Mouse (Mus musculus) heart, embryonic 12.5 days (tissue): ENCODE measurements around the gene Tstd1. TPM values are rescaled to one million over a fixed set of nuclear protein-coding genes. Genes with fewer than 3 reads are reported as not detected.

Experiments
- ATAC-seq: fragments of 200-750 bp; cut with Nextera tagmentation; 2 replicates; pipeline ENCODE4 v1.8.0; 2017; ENCODE audit warnings: moderate TSS enrichment, moderate library complexity; ENCODE audit not compliant: insufficient number of reproducible peaks, low FRiP score
- H3K27ac ChIP-seq: fragments of 300-500 bp; sonication (generic); 2 replicates; pipeline ENCODE4 v1.5.1; 2016; ENCODE audit warnings: mild to moderate bottlenecking, moderate library complexity; ENCODE audit not compliant: poor library complexity, severe bottlenecking
- H3K27me3 ChIP-seq: fragments of 300-500 bp; sonication (generic); replicated peaks from 2 replicates; pipeline ENCODE4 v1.6.1; 2016; ENCODE audit warnings: mild to moderate bottlenecking, moderate library complexity
- H3K36me3 ChIP-seq: fragments of 300-500 bp; sonication (generic); 2 replicates; pipeline ENCODE4 v1.6.1; 2016; ENCODE audit warnings: mild to moderate bottlenecking, moderate library complexity
- H3K4me1 ChIP-seq: fragments of 300-500 bp; sonication (generic); replicated peaks from 2 replicates; pipeline ENCODE4 v1.6.1; 2016; ENCODE audit warnings: mild to moderate bottlenecking
- H3K4me2 ChIP-seq: fragments of 300-500 bp; sonication (generic); 2 replicates; pipeline ENCODE4 v1.6.1; 2016; ENCODE audit warnings: mild to moderate bottlenecking, moderate library complexity
- H3K4me3 ChIP-seq: fragments of 300-500 bp; sonication (generic); 2 replicates; pipeline ENCODE4 v1.5.1; 2016; ENCODE audit warnings: mild to moderate bottlenecking
- H3K9ac ChIP-seq: fragments of 300-500 bp; sonication (generic); 2 replicates; pipeline ENCODE4 v1.6.1; 2016; ENCODE audit warnings: mild to moderate bottlenecking, moderate library complexity
- H3K9me3 ChIP-seq: fragments of 300-500 bp; sonication (generic); replicated peaks from 2 replicates; pipeline ENCODE4 v1.6.1; 2016; ENCODE audit warnings: mild to moderate bottlenecking, moderate library complexity
- WGBS: fragments of 180-500 bp; shearing (Covaris S2); methylation state at CpG from one replicate; pipeline ENCODE4 v1.1.7; 2016; 5-methylcytosine and 5-hydroxymethylcytosine counted together
- polyA plus RNA-seq: library from polyadenylated mRNA; unstranded; fragments of >200 nt; fragmentation: Nextera tagmentation; extraction: Ambion mirVana; gene quantifications from 2 replicates; pipeline ENCODE4 v1.2.1, GENCODE M21; 2016

The Tstd1 gene
- polyA plus RNA-seq, 1 experiment from 2014 or later = 3.6 TPM

DNA sequence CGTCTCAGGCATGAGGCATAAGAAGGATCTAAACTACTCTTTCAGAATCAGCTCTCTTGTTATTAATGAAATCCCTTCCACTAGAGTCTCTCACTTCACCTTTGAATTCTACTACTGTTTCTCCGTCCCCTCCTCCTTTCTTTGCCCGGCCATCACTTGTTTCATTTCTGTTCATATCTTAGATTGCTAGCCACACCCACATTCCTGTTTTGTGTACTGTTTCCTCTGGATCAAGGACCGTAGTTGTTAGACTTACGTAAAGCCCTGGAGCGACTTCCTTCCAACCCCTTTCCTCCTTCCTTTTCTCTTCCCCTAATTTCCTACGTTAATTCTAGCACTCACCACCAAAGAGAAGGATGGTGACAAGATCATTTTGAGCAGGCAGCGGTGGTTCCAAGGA is 20.4 kb downstream of the Tstd1 start:
- no peaks in the 10 kb centered on the region for H3K27me3 ChIP-seq
- H3K27ac ChIP-seq = peak overlapping the region; percentile 85
- H3K36me3 ChIP-seq = peaks cover 4% of the 10 kb centered on the region; the same call in 1 of the 2 replicates
- peaks cover 4% of the 10 kb centered on the region for H3K9me3 ChIP-seq
- peak overlapping the region; percentile 64 for H3K9ac ChIP-seq
- H3K4me1 ChIP-seq = peaks cover 47% of the 10 kb centered on the region
- peak overlapping the region; percentile 66 for H3K4me3 ChIP-seq
- H3K4me2 ChIP-seq = peak overlapping the region; percentile 69
- ATAC-seq = no peak
- 10% methylated on average over 8 of the region's 8 CpGs for WGBS

DNA sequence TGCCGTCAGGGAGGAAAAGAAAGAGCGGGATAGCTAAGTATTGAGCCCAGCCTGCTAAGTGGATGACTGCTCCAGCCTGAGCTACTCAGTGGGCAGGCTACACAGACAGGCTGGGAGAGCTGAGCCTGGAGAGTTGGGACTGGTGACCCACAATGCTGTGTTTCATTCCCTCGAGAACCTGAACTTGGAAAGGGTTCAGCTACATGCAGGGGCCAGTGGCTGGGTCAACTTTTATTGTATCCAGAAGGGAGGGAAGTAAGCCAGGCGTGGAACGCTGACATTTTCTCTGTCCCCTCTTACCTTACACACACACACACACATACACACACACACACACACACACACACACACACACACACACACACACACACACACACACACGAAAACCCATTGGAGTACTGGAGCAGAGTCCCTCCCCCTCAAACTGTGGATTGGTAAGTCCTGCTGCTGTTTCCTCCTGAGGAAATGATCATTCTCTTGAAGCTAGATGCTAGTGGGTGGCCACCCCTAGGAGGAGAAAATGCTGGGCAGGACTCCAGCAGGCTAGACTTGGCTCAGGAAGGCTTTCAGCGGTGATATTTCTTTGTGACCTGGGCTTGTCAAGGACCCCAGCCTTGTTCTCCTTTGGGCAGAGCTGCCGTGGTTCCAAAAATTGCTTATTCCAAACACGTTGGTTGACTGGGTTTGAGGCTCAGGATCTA is 21.5 kb downstream of the Tstd1 start:
- Histone ChIP-seq H3K4me1 (peaks cover 47% of the 10 kb centered on the region), H3K27ac (peak overlapping the region; percentile 85), H3K9me3 (peaks cover 5% of the 10 kb centered on the region), H3K27me3 (no peaks in the 10 kb centered on the region), H3K4me3 (peak overlapping the region; percentile 66), H3K9ac (peak overlapping the region; percentile 53; the same call in 1 of the 2 replicates), H3K4me2 (peak overlapping the region; percentile 69), H3K36me3 (peaks cover 4% of the 10 kb centered on the region; the same call in 1 of the 2 replicates)
- WGBS = 43% methylated on average over 9 of the region's 9 CpGs
- peak; percentile 49; the same call in 1 of the 2 replicates for ATAC-seq

DNA sequence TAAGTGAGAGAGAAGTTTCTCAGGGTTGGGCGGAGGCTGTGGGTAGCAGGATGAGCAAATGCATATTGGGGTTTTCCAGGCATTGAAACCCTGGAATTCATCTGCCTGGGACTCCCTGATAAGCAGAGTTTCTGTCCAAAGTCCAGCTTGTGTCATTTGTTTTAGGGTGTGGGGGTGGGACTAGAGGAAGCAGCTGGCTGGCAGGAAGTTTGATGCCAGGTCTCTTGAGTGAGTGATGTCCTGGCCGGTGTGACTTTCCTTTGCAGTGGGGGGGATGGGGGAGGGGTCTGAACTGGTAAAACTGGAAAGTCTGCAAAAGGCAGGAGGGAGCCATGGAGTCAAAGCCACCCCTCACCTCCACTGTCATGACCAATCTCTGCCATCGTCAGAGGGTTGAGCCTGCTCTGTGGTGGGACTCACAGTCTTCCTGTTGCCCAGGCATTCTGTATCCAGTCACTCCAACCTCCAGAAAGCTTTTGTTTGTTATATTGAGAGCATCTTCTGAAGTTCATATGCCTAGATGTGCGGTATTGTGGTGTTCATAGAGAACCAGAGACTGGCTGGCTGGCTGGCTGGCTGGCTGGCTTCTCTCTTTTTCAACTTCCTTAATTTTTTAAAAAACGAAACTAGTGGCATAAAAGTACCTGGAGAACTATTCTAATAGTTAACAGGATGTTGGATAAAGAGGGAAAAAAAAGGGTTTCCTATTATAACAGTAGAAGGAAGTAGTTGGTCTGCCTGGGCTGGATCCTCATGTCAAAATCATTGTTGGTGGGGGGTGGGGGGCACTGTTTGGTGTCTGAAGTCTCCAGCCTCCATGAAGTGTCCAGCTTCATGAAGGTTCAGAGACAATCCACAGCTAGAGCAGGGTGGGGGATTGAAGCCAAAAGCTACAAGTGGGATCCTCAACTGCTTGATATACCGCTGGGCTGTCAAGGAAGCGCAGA is 23.1 kb downstream of the Tstd1 start:
- peaks cover 5% of the 10 kb centered on the region for H3K9me3 ChIP-seq
- no peaks in the 10 kb centered on the region for H3K27me3 ChIP-seq
- peaks cover 54% of the 10 kb centered on the region for H3K4me1 ChIP-seq
- H3K4me3 ChIP-seq = no peak overlapping the region
- H3K27ac ChIP-seq = peak overlapping the region; percentile 86
- H3K36me3 ChIP-seq = peaks cover 4% of the 10 kb centered on the region; the same call in 1 of the 2 replicates
- WGBS = 37% methylated on average over 7 of the region's 7 CpGs
- peak overlapping the region; percentile 69 for H3K4me2 ChIP-seq
- H3K9ac ChIP-seq = 0 out of 2 replicates have a peak overlapping the region, but pooled peaks have one; percentile 40
- ATAC-seq = 0 out of 2 replicates have a peak, but pooled peaks have one; percentile 37

DNA sequence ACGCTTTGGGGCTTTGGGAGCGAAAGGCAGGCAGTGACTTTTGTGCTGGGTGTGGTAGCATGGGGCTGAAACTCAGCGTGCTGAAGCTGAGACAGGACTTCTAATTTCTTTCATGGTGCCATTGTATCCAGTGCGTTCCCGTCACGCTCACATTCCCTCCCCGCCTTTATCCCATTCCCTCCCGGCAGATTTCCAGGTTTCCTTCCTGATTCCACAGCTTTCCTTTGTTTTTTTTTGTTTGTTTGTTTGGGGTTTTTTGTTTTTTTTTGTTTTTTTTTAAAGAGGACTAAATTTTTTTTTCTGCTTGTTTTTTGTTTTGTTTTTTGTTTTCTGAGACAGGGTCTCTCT is 23.7 kb downstream of the Tstd1 start:
- H3K4me1 ChIP-seq = peaks cover 56% of the 10 kb centered on the region
- peaks cover 5% of the 10 kb centered on the region for H3K9me3 ChIP-seq
- peak overlapping the region; percentile 69 for H3K4me2 ChIP-seq
- H3K4me3 ChIP-seq = no peak overlapping the region
- H3K27me3 ChIP-seq = no peaks in the 10 kb centered on the region
- no peak overlapping the region for H3K9ac ChIP-seq
- peak overlapping the region; percentile 86 for H3K27ac ChIP-seq
- 51% methylated on average over 8 of the region's 8 CpGs for WGBS
- H3K36me3 ChIP-seq = peaks cover 4% of the 10 kb centered on the region; the same call in 1 of the 2 replicates
- ATAC-seq = no peak

DNA sequence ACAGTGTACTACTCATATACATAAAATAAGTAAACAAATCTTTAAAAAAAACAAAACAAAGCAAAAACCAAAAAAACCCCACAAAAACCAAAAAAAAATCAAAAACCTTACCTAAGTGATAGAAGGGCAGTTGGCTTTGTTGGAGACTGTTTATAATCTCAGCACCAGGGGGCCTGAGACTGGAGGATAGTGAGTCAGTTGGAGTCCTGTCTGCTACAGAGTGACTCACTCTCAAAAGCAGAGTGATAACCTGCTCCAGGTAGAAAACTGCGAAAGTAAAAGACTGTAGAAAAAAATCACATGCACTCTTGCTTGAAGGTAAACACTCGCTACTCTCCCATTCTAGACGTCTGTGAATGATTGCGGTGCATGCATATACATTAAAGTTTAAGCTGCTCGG is 26.4 kb downstream of the Tstd1 start:
- Histone ChIP-seq H3K27ac (no peak overlapping the region), H3K9me3 (peaks cover 5% of the 10 kb centered on the region), H3K36me3 (peaks cover 4% of the 10 kb centered on the region; the same call in 1 of the 2 replicates), H3K4me1 (peaks cover 51% of the 10 kb centered on the region), H3K27me3 (no peaks in the 10 kb centered on the region), H3K4me2 (no peak overlapping the region), H3K9ac (no peak overlapping the region), H3K4me3 (no peak overlapping the region)
- 85% methylated on average over 5 of the region's 5 CpGs for WGBS
- ATAC-seq = no peak

DNA sequence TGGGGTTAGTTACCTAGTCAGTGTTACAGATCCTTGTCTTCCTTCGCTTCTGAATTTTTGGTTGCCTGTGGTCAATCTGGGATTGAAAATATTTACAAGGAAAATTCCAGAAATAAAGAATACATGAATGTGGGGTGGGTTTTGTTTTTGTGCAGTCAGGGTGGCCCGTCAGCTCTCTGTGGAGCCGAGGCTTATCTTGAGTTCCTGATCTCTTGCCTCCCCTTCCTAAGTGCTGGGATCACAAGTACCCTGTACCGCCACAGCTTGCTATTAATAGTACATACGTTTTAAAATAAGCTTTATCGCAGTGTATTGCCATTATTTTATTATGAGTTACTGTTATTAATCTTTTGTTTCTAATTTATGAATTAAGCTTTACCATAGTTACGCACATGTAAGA is 28.2 kb downstream of the Tstd1 start:
- Histone ChIP-seq H3K27ac (peak overlapping the region; percentile 49; the same call in 1 of the 2 replicates), H3K36me3 (peaks cover 4% of the 10 kb centered on the region; the same call in 1 of the 2 replicates), H3K9me3 (peaks cover 5% of the 10 kb centered on the region), H3K4me1 (peaks cover 34% of the 10 kb centered on the region), H3K4me3 (no peak overlapping the region), H3K4me2 (peak overlapping the region; percentile 52), H3K27me3 (no peaks in the 10 kb centered on the region), H3K9ac (peak overlapping the region; percentile 59; the same call in 1 of the 2 replicates)
- no peak for ATAC-seq
- WGBS = 32% methylated on average over 7 of the region's 7 CpGs

DNA sequence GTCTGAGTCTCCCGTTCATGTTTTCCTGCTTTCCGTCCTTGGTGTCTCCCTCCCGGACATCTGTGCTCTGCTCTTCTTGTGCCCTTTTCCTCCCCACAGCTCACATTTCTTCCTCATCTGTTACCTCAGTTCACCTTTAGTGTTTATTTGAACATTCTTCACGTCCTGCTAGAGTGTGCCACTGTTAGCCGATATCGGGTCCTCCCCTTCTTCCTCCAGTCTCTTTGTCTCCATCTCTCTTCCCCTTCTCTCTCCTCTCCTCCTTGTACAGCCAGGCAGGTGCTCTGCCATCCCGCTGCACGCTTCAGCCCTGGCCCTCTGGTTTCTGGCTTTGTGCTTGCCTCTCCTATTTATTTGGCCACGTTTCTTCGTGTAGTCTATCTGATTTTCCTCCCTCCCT is 29.0 kb downstream of the Tstd1 start:
- Histone ChIP-seq H3K4me2 (peak overlapping the region; percentile 52), H3K27me3 (no peaks in the 10 kb centered on the region), H3K9ac (0 out of 2 replicates have a peak overlapping the region, but pooled peaks have one; percentile 19), H3K36me3 (peaks cover 4% of the 10 kb centered on the region; the same call in 1 of the 2 replicates), H3K9me3 (peaks cover 5% of the 10 kb centered on the region), H3K4me3 (peak overlapping the region; percentile 8; the same call in 1 of the 2 replicates), H3K4me1 (peaks cover 28% of the 10 kb centered on the region), H3K27ac (peak overlapping the region; percentile 80)
- 27% methylated on average over 10 of the region's 10 CpGs for WGBS
- ATAC-seq = no peak

DNA sequence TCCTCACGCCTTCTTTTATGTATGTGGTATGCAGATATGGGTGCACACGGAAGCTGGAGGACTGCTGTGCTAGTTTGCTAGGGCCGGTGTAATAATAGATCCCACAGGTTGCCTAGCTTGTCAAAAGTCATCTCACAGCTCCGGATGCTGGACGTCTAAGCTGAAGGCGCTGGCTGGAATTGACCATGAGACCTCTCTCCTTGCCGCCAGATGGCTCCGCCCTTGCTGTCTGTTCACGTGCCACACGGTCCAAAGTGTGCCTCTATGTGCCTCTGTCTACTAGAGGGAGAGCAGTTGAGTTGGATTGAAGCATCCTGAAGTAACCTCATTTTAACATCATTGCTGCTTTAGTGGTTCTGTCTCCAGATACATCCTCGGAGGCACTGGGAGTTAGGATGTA is 31.4 kb downstream of the Tstd1 start:
- no peak overlapping the region for H3K9ac ChIP-seq
- no peak for ATAC-seq
- H3K9me3 ChIP-seq = no peaks in the 10 kb centered on the region; the same call in 1 of the 2 replicates
- H3K27ac ChIP-seq = no peak overlapping the region
- H3K4me3 ChIP-seq = no peak overlapping the region
- WGBS = 67% methylated on average over 11 of the region's 11 CpGs
- H3K27me3 ChIP-seq = no peaks in the 10 kb centered on the region
- no peaks in the 10 kb centered on the region for H3K36me3 ChIP-seq
- peaks cover 28% of the 10 kb centered on the region for H3K4me1 ChIP-seq
- no peak overlapping the region for H3K4me2 ChIP-seq

DNA sequence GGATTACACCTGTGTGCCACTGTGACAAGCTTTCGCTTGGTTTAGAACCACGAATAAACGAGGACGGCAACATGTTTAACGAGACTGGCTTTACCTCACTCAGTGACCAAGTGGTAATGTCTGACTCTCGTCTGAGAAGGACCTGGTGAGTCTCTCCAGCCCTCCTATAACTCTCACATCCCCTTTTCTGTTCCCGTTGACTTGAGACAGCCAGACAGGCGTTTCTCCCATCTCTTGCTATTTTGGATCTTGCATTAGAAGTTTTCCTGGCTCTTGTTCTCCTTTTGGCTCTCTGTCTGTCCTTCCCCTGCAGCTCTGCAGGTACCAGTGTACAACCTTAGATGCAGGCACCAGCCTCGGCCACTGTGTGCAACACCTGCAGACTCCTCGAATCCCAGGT is 32.3 kb downstream of the Tstd1 start:
- Histone ChIP-seq H3K4me3 (no peak overlapping the region), H3K9ac (no peak overlapping the region), H3K36me3 (no peaks in the 10 kb centered on the region), H3K4me2 (no peak overlapping the region), H3K4me1 (peaks cover 28% of the 10 kb centered on the region), H3K9me3 (no peaks in the 10 kb centered on the region; the same call in 1 of the 2 replicates), H3K27me3 (no peaks in the 10 kb centered on the region), H3K27ac (no peak overlapping the region)
- no peak for ATAC-seq
- 79% methylated on average over 10 of the region's 10 CpGs for WGBS

DNA sequence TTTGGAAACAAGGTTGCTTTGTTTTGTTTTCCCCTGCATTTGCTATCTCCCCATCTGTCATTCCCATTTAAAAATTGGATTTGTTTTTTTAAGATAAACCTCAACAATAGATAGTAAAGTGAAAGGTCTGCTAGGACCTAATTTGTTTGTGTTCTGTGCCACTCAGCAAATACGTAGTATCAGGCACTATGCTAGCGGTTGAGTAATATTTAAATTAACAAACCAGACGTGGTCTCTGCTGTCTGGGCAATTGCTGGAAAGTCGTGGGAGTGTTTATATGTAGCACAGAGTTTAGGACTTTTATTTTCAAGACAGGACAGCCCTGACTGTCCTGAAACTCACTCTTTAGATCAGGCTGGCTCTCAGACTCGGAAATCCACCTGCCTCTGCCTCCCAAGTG is 33.9 kb downstream of the Tstd1 start:
- Histone ChIP-seq H3K36me3 (no peaks in the 10 kb centered on the region), H3K4me3 (no peak overlapping the region), H3K27me3 (no peaks in the 10 kb centered on the region), H3K9me3 (no peaks in the 10 kb centered on the region), H3K27ac (no peak overlapping the region), H3K4me1 (peaks cover 15% of the 10 kb centered on the region), H3K4me2 (no peak overlapping the region), H3K9ac (no peak overlapping the region)
- 66% methylated on average over 5 of the region's 5 CpGs for WGBS
- no peak for ATAC-seq

DNA sequence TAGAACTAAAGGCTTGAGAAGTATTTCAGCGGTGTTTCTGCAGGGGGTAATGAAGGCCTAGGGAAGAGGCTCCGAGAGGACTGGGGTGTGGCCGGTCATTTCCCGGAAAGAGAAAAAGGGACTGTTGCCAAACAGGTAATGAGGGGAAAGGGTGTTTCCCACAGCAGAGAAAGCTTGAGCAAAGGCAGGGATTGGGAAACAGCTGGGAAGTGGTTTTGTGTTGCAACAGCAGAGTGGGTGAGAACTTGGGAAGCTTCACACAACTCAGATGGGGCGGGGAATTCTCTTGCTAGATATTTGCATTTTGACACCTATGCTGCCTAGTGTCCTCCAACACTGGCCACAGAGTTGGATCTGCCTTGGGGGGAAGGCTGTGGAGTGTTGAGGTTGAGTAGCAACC is 34.3 kb downstream of the Tstd1 start:
- no peak overlapping the region for H3K4me3 ChIP-seq
- H3K27me3 ChIP-seq = no peaks in the 10 kb centered on the region
- H3K36me3 ChIP-seq = no peaks in the 10 kb centered on the region
- no peak overlapping the region for H3K4me2 ChIP-seq
- H3K9me3 ChIP-seq = no peaks in the 10 kb centered on the region
- H3K4me1 ChIP-seq = peaks cover 11% of the 10 kb centered on the region
- H3K9ac ChIP-seq = no peak overlapping the region
- no peak overlapping the region for H3K27ac ChIP-seq
- no peak for ATAC-seq
- 80% methylated on average over 5 of the region's 5 CpGs for WGBS
